Mouse (Mus musculus) intestine, postnatal 0 days (tissue): ENCODE data around the gene Samd5. TPM values are rescaled to one million over a fixed set of nuclear protein-coding genes. Genes with fewer than 3 reads are reported as not detected.

Experiments used
- ATAC-seq: fragments of 200-750 bp; cut with Nextera tagmentation; 2 replicates; pipeline ENCODE4 v1.8.0; 2017; ENCODE audit warnings: mild to moderate bottlenecking, moderate TSS enrichment, moderate library complexity
- H3K27ac ChIP-seq: fragments of 300-500 bp; sonication (generic); 2 replicates; pipeline ENCODE4 v1.5.1; 2014; ENCODE audit warnings: mild to moderate bottlenecking, low read depth, low read length, moderate library complexity
- H3K27me3 ChIP-seq: fragments of 300-500 bp; sonication (generic); replicated peaks from 2 replicates; pipeline ENCODE4 v1.6.1; 2014; ENCODE audit warnings: low read length, mixed read lengths; ENCODE audit not compliant: control insufficient read depth, insufficient read depth
- H3K36me3 ChIP-seq: fragments of 300-500 bp; sonication (generic); 2 replicates; pipeline ENCODE4 v1.6.1; 2014; ENCODE audit warnings: mild to moderate bottlenecking, moderate library complexity; ENCODE audit not compliant: control insufficient read depth, insufficient read depth
- H3K4me1 ChIP-seq: fragments of 300-500 bp; sonication (generic); replicated peaks from 2 replicates; pipeline ENCODE4 v1.6.1; 2014; ENCODE audit warnings: antibody characterized with exemption, low read length, mixed read lengths; ENCODE audit not compliant: control insufficient read depth, insufficient read depth
- H3K4me2 ChIP-seq: fragments of 300-500 bp; sonication (generic); replicated peaks from 2 replicates; pipeline ENCODE4 v1.6.1; 2014; ENCODE audit warnings: low read depth, mild to moderate bottlenecking, moderate library complexity
- H3K4me3 ChIP-seq: fragments of 300-500 bp; sonication (generic); 2 replicates; pipeline ENCODE4 v1.5.1; 2014; ENCODE audit warnings: low read depth, low read length
- H3K9ac ChIP-seq: fragments of 300-500 bp; sonication (generic); 2 replicates; pipeline ENCODE4 v1.6.1; 2014; ENCODE audit warnings: mild to moderate bottlenecking, low read depth, low read length
- H3K9me3 ChIP-seq: fragments of 300-500 bp; sonication (generic); 2 replicates; pipeline ENCODE4 v1.6.1; 2016; ENCODE audit warnings: mixed run types; ENCODE audit not compliant: control insufficient read depth
- CTCF ChIP-seq: sonication (generic); IDR thresholded peaks from 2 replicates; pipeline ENCODE4 v1.5.1; 2016; ENCODE audit warnings: low read depth, mild to moderate bottlenecking, control low read depth, antibody characterized with exemption, moderate library complexity
- WGBS: fragments of 180-500 bp; shearing (Covaris S2); extraction: QIAGEN DNeasy Blood & Tissue Kit; methylation state at CpG from one replicate; pipeline ENCODE4 v1.1.7; 2014; 5-methylcytosine and 5-hydroxymethylcytosine counted together
- polyA plus RNA-seq: library from polyadenylated mRNA; unstranded; fragments of >200 nt; fragmentation: Nextera tagmentation; extraction: Ambion mirVana; gene quantifications from 2 replicates; pipeline ENCODE4 v1.2.1, GENCODE M21; 2015

The Samd5 gene
- polyA plus RNA-seq, 1 experiment from 2014 or later = 2.2 TPM

DNA sequence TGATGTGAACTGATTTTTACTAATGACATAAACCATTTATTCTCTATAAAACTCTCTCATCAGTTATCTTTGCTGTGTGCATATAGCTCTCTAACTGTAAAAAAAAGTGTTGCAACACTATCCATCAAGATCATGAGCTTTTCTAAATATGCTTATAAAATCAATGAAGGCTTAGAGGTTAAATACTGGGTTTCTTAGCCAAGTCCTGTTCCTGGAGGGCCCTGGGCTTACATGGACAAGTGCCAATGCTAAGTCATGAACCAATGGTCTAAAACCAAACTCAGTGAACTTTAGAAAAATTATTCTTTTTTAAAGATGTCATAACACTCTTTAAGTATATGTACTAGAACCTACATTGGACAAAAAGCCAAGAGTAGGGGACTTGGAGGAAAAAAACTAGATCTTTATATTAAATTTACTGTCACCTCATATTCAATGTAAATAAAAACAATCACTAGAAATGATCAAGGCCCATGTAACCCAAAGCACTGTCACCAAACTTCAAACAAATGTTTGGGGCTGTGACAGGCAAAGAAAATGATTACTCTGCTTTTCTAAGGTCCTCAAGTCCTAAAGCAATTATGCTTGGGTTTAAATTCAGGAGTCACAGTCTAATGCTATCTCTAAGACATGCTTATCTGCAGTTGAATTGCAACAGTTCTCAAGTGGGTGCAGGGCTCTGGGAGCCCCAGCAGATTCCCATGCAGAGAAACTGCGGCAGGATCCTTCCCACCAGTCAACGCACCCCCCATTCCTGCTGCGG, 52.9 kb downstream of the Samd5 start:
- ATAC-seq = no peak
- Histone ChIP-seq H3K9me3 (no peaks in the 10 kb centered on the region), H3K27me3 (no peaks in the 10 kb centered on the region), H3K4me2 (no peak overlapping the region), H3K9ac (no peak overlapping the region), H3K27ac (no peak overlapping the region), H3K4me1 (no peaks in the 10 kb centered on the region), H3K36me3 (no peaks in the 10 kb centered on the region), H3K4me3 (no peak overlapping the region)
- no peak for TF ChIP-seq CTCF
- WGBS = 76% methylated on average over 3 of the region's 3 CpGs

DNA sequence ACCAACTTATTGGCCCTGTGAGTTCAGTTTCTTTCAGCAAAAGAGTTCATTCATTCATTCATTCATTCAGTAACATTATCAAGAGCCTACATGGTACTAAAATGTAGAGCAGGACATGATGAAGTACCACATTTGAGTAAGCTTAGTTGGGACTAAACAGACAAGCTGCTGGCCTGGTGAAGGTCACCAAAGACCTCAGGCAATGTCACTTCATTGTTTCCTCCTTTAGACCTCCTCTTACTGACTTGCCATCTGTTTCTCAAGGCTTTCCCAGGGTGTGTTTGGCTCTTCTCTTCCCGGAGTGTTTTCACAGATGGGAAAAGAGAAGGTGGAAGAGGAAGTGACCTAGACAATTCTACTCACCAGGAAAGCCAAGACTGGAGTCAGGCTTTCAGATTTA, 54.0 kb downstream of the Samd5 start:
- Histone ChIP-seq H3K27ac (no peak overlapping the region), H3K9ac (no peak overlapping the region), H3K4me1 (no peaks in the 10 kb centered on the region), H3K27me3 (no peaks in the 10 kb centered on the region), H3K4me2 (no peak overlapping the region), H3K9me3 (no peaks in the 10 kb centered on the region), H3K36me3 (no peaks in the 10 kb centered on the region), H3K4me3 (no peak overlapping the region)
- ATAC-seq = no peak
- WGBS = 53% methylated on average over 1 of the region's 1 CpGs
- TF ChIP-seq CTCF = no peak

DNA sequence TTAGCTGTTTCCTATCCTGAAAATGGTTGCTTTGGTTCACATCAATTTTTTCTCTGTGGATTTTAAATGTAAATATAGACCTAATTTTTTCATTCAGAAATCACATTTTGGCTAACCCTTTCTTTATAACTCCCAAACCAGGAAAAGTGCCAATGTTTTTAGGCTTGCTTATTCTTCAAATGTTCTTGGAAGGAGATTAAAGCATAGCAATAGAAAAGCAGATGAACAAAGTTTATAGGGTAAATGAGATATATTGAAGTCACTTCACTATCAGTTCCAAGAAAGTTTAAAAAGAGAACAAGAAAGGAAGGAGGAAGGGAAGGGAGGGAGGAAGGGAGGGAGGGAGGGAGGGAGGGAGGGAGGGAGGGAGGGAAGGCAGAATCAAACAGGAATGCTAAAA, 60.0 kb downstream of the Samd5 start:
- Histone ChIP-seq H3K9me3 (no peaks in the 10 kb centered on the region), H3K4me3 (no peak overlapping the region), H3K9ac (no peak overlapping the region), H3K4me1 (no peaks in the 10 kb centered on the region), H3K4me2 (no peak overlapping the region), H3K36me3 (no peaks in the 10 kb centered on the region), H3K27ac (no peak overlapping the region), H3K27me3 (no peaks in the 10 kb centered on the region)
- no peak for TF ChIP-seq CTCF
- no peak for ATAC-seq

DNA sequence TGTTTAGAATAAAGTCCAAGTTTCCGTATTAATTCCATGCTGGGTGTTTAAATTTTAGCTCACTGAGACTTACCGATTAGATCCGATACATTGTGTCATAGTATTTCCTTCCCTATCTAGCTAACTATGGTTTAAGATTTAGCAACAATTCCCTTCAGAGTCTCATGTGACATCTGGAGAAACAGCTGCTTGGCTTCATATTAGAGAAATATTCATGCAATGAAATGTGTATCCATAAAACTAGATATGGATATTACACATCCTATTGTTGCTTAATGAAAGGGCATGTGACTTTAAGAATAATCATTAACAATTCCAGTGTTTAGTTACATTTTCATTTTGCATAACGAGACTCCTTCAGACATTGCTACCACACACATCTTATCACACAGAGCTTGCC, 66.2 kb downstream of the Samd5 start:
- H3K4me1 ChIP-seq = no peaks in the 10 kb centered on the region
- no peak overlapping the region for H3K4me2 ChIP-seq
- no peak overlapping the region for H3K27ac ChIP-seq
- H3K9ac ChIP-seq = no peak overlapping the region
- no peaks in the 10 kb centered on the region for H3K27me3 ChIP-seq
- no peaks in the 10 kb centered on the region for H3K9me3 ChIP-seq
- no peaks in the 10 kb centered on the region for H3K36me3 ChIP-seq
- no peak for TF ChIP-seq CTCF
- H3K4me3 ChIP-seq = no peak overlapping the region
- peak; percentile 66 for ATAC-seq
- 57% methylated on average over 4 of the region's 4 CpGs for WGBS

- whole genome bisulfite sequencing = 70% methylated on average over 2 of the region's 2 CpGs
Observed at GRCm38 (mm10) chr10:9607155-9607554, 67.9 kb downstream of the Samd5 start.

DNA sequence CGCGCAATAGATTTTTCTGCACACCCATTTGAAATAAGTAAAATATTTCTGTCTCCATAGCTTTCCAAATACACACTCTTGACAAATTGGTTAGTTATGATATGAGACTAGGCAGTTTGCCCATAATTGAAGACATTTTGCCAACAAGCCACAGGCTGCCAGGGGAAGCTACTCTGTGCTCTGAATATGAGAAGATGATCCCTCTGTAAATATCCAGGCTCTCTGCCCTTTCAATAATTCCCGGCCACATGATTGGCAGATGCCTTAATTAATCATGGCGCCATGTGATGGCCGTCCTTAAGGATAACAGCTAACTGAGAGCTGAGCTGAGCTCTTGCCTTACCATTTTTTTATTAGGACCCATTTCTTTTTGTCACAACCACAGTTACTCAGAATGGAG, 69.4 kb downstream of the Samd5 start:
- H3K4me1 ChIP-seq = no peaks in the 10 kb centered on the region
- ATAC-seq = no peak
- no peak overlapping the region for H3K9ac ChIP-seq
- no peak for TF ChIP-seq CTCF
- 79% methylated on average over 5 of the region's 5 CpGs for WGBS
- no peaks in the 10 kb centered on the region for H3K36me3 ChIP-seq
- no peak overlapping the region for H3K4me2 ChIP-seq
- H3K27me3 ChIP-seq = no peaks in the 10 kb centered on the region
- no peak overlapping the region for H3K27ac ChIP-seq
- no peaks in the 10 kb centered on the region for H3K9me3 ChIP-seq
- no peak overlapping the region for H3K4me3 ChIP-seq

More at GRCm38 (mm10) chr10:9607155-9607554, 67.9 kb downstream of the Samd5 start:
- Histone ChIP-seq H3K27me3 (no peaks in the 10 kb centered on the region), H3K9ac (no peak overlapping the region), H3K4me1 (no peaks in the 10 kb centered on the region), H3K9me3 (no peaks in the 10 kb centered on the region), H3K36me3 (no peaks in the 10 kb centered on the region), H3K27ac (no peak overlapping the region), H3K4me2 (no peak overlapping the region), H3K4me3 (no peak overlapping the region)
- ATAC-seq = no peak
- TF ChIP-seq CTCF = no peak
